Mouse (Mus musculus): ENCODE measurements around the gene Ppm1m. TPM values are rescaled to one million over a fixed set of nuclear protein-coding genes. Genes with fewer than 3 reads are reported as not detected.

Gene Ppm1m
- polyA plus RNA-seq, 1 experiment from 2014 or later: 10.0 TPM

GRCm38 (mm10) chr9:106230734-106231106 lies 31.2 kb upstream of the Ppm1m start:
- Histone ChIP-seq H3K36me3 (ENCODE audit: control insufficient read depth, insufficient read depth) (peaks cover 34% of the 10 kb centered on the region), H3K4me1 (replicated peaks; ENCODE audit: control insufficient read depth, insufficient read depth, low read length) (peaks cover 7% of the 10 kb centered on the region; the same call in 1 of the 2 replicates), H3K27ac (ENCODE audit: low read depth, low read length) (no peak overlapping the region), H3K9me3 (ENCODE audit: control insufficient read depth) (no peaks in the 10 kb centered on the region), H3K4me3 (ENCODE audit: low read depth, low read length) (no peak overlapping the region), H3K9ac (ENCODE audit: low read depth, low read length) (no peak overlapping the region), H3K27me3 (replicated peaks; ENCODE audit: control insufficient read depth, insufficient read depth, low read length) (peaks cover 1% of the 10 kb centered on the region; the same call in 1 of the 2 replicates), H3K4me2 (replicated peaks; ENCODE audit: low read depth) (no peak overlapping the region)
- ATAC-seq: no peak
- peak; percentile 57 for TF ChIP-seq CTCF (IDR thresholded peaks at IDR 0.05; ENCODE audit: low read depth)
- WGBS: 50% methylated on average over 3 of the region's 3 CpGs

DNA sequence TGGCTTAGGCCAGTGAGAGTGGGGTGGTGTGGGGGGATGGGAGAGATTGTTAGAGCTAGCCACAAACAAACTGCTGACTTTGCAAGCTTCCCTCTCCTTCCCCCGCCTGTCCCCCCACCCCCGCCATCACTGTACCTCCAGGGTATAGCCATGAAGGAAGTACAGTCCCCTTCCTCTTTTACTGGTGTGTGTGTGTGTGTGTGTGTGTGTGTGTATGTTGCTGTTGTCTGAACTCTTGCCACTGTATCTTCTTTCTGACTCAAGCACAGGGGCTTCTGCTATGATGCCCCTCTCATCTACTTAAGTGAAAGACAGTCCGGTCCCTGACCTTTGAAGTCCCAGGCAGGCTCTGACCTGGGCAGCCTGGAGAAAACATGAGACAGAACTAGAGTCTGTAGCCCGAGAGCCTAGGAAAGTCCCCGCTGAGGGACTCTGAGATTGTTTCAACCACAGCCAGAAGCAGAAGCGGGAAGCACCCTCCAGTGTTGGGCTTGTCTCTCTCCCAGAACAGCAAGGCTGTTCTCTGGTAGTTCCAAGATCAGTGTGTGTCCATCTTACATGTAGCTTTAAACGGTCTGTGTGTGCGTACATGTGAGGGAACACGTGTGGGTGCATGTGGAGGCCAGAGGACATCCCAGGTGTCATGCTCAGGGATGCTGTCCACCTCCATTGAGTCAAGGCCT lies 30.6 kb upstream of the Ppm1m start:
- peaks cover 8% of the 10 kb centered on the region; the same call in 1 of the 2 replicates for H3K4me1 ChIP-seq (replicated peaks; ENCODE audit: control insufficient read depth, insufficient read depth, low read length)
- H3K9me3 ChIP-seq (ENCODE audit: control insufficient read depth): no peaks in the 10 kb centered on the region
- no peak overlapping the region for H3K4me3 ChIP-seq (ENCODE audit: low read depth, low read length)
- H3K36me3 ChIP-seq (ENCODE audit: control insufficient read depth, insufficient read depth): peaks cover 29% of the 10 kb centered on the region
- no peak overlapping the region for H3K4me2 ChIP-seq (replicated peaks; ENCODE audit: low read depth)
- no peak overlapping the region for H3K27ac ChIP-seq (ENCODE audit: low read depth, low read length)
- peaks cover 6% of the 10 kb centered on the region; the same call in 1 of the 2 replicates for H3K27me3 ChIP-seq (replicated peaks; ENCODE audit: control insufficient read depth, insufficient read depth, low read length)
- WGBS: 79% methylated on average over 9 of the region's 9 CpGs
- H3K9ac ChIP-seq (ENCODE audit: low read depth, low read length): no peak overlapping the region
- no peak for TF ChIP-seq CTCF (IDR thresholded peaks at IDR 0.05; ENCODE audit: low read depth)
- ATAC-seq: no peak

- H3K4me1 ChIP-seq (replicated peaks; ENCODE audit: control insufficient read depth, insufficient read depth, low read length): peaks cover 8% of the 10 kb centered on the region; the same call in 1 of the 2 replicates
- TF ChIP-seq CTCF (IDR thresholded peaks at IDR 0.05; ENCODE audit: low read depth): no peak
- no peak overlapping the region for H3K9ac ChIP-seq (ENCODE audit: low read depth, low read length)
- H3K36me3 ChIP-seq (ENCODE audit: control insufficient read depth, insufficient read depth): peaks cover 6% of the 10 kb centered on the region; the same call in 1 of the 2 replicates
- no peaks in the 10 kb centered on the region for H3K9me3 ChIP-seq (ENCODE audit: control insufficient read depth)
- peaks cover 9% of the 10 kb centered on the region; the same call in 1 of the 2 replicates for H3K27me3 ChIP-seq (replicated peaks; ENCODE audit: control insufficient read depth, insufficient read depth, low read length)
- 36% methylated on average over 8 of the region's 8 CpGs for WGBS
- H3K4me3 ChIP-seq (ENCODE audit: low read depth, low read length): no peak overlapping the region
- ATAC-seq: no peak
- no peak overlapping the region for H3K27ac ChIP-seq (ENCODE audit: low read depth, low read length)
- H3K4me2 ChIP-seq (replicated peaks; ENCODE audit: low read depth): no peak overlapping the region
Observed at GRCm38 (mm10) chr9:106227790-106228429, 28.4 kb upstream of the Ppm1m start.

DNA sequence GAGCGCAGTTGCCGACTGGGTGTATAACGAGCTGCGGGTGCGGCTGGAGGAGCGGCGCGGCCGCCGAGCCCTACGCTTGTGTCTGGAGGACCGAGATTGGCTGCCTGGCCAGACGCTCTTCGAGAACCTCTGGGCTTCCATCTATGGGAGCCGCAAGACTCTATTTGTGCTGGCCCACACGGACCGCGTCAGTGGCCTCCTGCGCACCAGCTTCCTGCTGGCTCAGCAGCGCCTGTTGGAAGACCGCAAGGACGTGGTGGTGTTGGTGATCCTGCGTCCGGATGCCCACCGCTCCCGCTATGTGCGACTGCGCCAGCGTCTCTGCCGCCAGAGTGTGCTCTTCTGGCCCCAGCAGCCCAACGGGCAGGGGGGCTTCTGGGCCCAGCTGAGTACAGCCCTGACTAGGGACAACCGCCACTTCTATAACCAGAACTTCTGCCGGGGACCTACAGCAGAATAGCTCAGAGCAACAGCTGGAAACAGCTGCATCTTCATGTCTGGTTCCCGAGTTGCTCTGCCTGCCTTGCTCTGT lies 26.7 kb upstream of the Ppm1m start:
- Histone ChIP-seq H3K9me3 (ENCODE audit: control insufficient read depth) (no peaks in the 10 kb centered on the region), H3K4me2 (replicated peaks; ENCODE audit: low read depth) (peak overlapping the region; percentile 62), H3K36me3 (ENCODE audit: control insufficient read depth, insufficient read depth) (no peaks in the 10 kb centered on the region), H3K4me3 (ENCODE audit: low read depth, low read length) (peak overlapping the region; percentile 34), H3K4me1 (replicated peaks; ENCODE audit: control insufficient read depth, insufficient read depth, low read length) (peaks cover 8% of the 10 kb centered on the region; the same call in 1 of the 2 replicates), H3K27ac (ENCODE audit: low read depth, low read length) (peak overlapping the region; percentile 28; the same call in 1 of the 2 replicates), H3K9ac (ENCODE audit: low read depth, low read length) (peak overlapping the region; percentile 31), H3K27me3 (replicated peaks; ENCODE audit: control insufficient read depth, insufficient read depth, low read length) (peaks cover 9% of the 10 kb centered on the region; the same call in 1 of the 2 replicates)
- WGBS: 9% methylated on average over 34 of the region's 34 CpGs
- 0 out of 2 replicates have a peak, but pooled peaks have one; percentile 5 for ATAC-seq
- peak; percentile 67 for TF ChIP-seq CTCF (IDR thresholded peaks at IDR 0.05; ENCODE audit: low read depth)

DNA sequence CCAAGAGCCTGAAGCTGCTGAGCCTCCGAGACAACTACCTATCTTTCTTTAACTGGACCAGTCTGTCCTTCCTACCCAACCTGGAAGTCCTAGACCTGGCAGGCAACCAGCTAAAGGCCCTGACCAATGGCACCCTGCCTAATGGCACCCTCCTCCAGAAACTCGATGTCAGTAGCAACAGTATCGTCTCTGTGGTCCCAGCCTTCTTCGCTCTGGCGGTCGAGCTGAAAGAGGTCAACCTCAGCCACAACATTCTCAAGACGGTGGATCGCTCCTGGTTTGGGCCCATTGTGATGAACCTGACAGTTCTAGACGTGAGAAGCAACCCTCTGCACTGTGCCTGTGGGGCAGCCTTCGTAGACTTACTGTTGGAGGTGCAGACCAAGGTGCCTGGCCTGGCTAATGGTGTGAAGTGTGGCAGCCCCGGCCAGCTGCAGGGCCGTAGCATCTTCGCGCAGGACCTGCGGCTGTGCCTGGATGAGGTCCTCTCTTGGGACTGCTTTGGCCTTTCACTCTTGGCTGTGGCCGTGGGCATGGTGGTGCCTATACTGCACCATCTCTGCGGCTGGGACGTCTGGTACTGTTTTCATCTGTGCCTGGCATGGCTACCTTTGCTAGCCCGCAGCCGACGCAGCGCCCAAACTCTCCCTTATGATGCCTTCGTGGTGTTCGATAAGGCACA lies 26.1 kb upstream of the Ppm1m start:
- Histone ChIP-seq H3K4me2 (replicated peaks; ENCODE audit: low read depth) (peak overlapping the region; percentile 62), H3K27ac (ENCODE audit: low read depth, low read length) (no peak overlapping the region), H3K27me3 (replicated peaks; ENCODE audit: control insufficient read depth, insufficient read depth, low read length) (peaks cover 9% of the 10 kb centered on the region; the same call in 1 of the 2 replicates), H3K9me3 (ENCODE audit: control insufficient read depth) (no peaks in the 10 kb centered on the region), H3K9ac (ENCODE audit: low read depth, low read length) (peak overlapping the region; percentile 31), H3K4me1 (replicated peaks; ENCODE audit: control insufficient read depth, insufficient read depth, low read length) (peaks cover 8% of the 10 kb centered on the region; the same call in 1 of the 2 replicates), H3K4me3 (ENCODE audit: low read depth, low read length) (peak overlapping the region; percentile 34), H3K36me3 (ENCODE audit: control insufficient read depth, insufficient read depth) (no peaks in the 10 kb centered on the region)
- 62% methylated on average over 24 of the region's 24 CpGs for WGBS
- no peak for ATAC-seq
- no peak for TF ChIP-seq CTCF (IDR thresholded peaks at IDR 0.05; ENCODE audit: low read depth)

- no peak overlapping the region for H3K4me3 ChIP-seq (ENCODE audit: low read depth, low read length)
Observed at GRCm38 (mm10) chr9:106222994-106223393, 23.4 kb upstream of the Ppm1m start.

More at GRCm38 (mm10) chr9:106222994-106223393, 23.4 kb upstream of the Ppm1m start:
- WGBS: 85% methylated on average over 4 of the region's 4 CpGs
- Histone ChIP-seq H3K9me3 (ENCODE audit: control insufficient read depth) (no peaks in the 10 kb centered on the region), H3K9ac (ENCODE audit: low read depth, low read length) (no peak overlapping the region), H3K4me1 (replicated peaks; ENCODE audit: control insufficient read depth, insufficient read depth, low read length) (peaks cover 8% of the 10 kb centered on the region; the same call in 1 of the 2 replicates), H3K27me3 (replicated peaks; ENCODE audit: control insufficient read depth, insufficient read depth, low read length) (peaks cover 9% of the 10 kb centered on the region; the same call in 1 of the 2 replicates), H3K4me2 (replicated peaks; ENCODE audit: low read depth) (no peak overlapping the region), H3K27ac (ENCODE audit: low read depth, low read length) (no peak overlapping the region), H3K36me3 (ENCODE audit: control insufficient read depth, insufficient read depth) (no peaks in the 10 kb centered on the region)
- no peak for ATAC-seq
- no peak for TF ChIP-seq CTCF (IDR thresholded peaks at IDR 0.05; ENCODE audit: low read depth)
